In genomic region chrX:74282395-74283091, GRCm38 (mm10) we compare ENCODE assay signal across 8 mouse cellular contexts. TPM values are rescaled to one million over a fixed set of nuclear protein-coding genes. Genes with fewer than 3 reads are reported as not detected.
DNase-seq lines count a peak whose midpoint lies in the region; ATAC-seq lines count a peak whose summit lies in the region.

No protein-coding gene starts in this region.

- H3K4me2 ChIP-seq in intestine, embryonic 16.5 days (ENCODE audit: low read depth, low read length): peak overlapping the region; percentile 70

- no peaks in the 10 kb centered on the region for H3K36me3 ChIP-seq in intestine, embryonic 16.5 days (ENCODE audit: control insufficient read depth, insufficient read depth, low read length)
- 0 out of 2 replicates have a peak, but pooled peaks cover 3% of the 10 kb centered on the region for H3K36me3 ChIP-seq in midbrain, embryonic 10.5 days

- H3K4me3 ChIP-seq in intestine, embryonic 16.5 days (ENCODE audit: low read length): peak overlapping the region; percentile 66
- peak overlapping the region; percentile 64 for H3K4me3 ChIP-seq in midbrain, embryonic 10.5 days

- H3K9ac ChIP-seq in intestine, embryonic 16.5 days (ENCODE audit: low read depth, low read length): peak overlapping the region; percentile 80

- intact Hi-C loops in gastrocnemius, postnatal 36 days (cut with DNase I): loop anchor here (2.0 kb wide), 1 partner anchor 18 kb away; no protein-coding TSS in a partner anchor
- intact Hi-C loops in left cerebral cortex, postnatal 36 days (cut with DNase I): no loop called here

- peaks cover 2% of the 10 kb centered on the region; the same call in 1 of the 2 replicates for H3K4me1 ChIP-seq in intestine, embryonic 16.5 days (ENCODE audit: control insufficient read depth, insufficient read depth, low read length)
- H3K4me1 ChIP-seq in midbrain, embryonic 10.5 days: peaks cover 20% of the 10 kb centered on the region

- H3K27ac ChIP-seq in intestine, embryonic 16.5 days (ENCODE audit: low read length): peak overlapping the region; percentile 88
- peak overlapping the region; percentile 84 for H3K27ac ChIP-seq in midbrain, embryonic 10.5 days (replicated peaks)

- no peaks in the 10 kb centered on the region for H3K9me3 ChIP-seq in intestine, embryonic 16.5 days (ENCODE audit: control insufficient read depth, low read length)
- no peaks in the 10 kb centered on the region for H3K9me3 ChIP-seq in midbrain, embryonic 10.5 days (replicated peaks)

- DNase-seq in adrenal gland, adult 2 months: peak; percentile 90
- peak; percentile 62 for DNase-seq in embryo, embryonic 11.5 days (ENCODE audit: low read depth, low spot score)
- DNase-seq in gastrocnemius, postnatal 36 days: peak; percentile 75 to 76
- DNase-seq in left cerebral cortex, postnatal 36 days (ENCODE audit: low spot score in 2 of 2): peak; percentile 81 to 83
- DNase-seq in midbrain, embryonic 10.5 days (ENCODE audit: low spot score): peak; percentile 81
- DNase-seq in right cerebral cortex, postnatal 4 days: peak; percentile 79
- peak; percentile 84 for DNase-seq in yolk sac, embryonic 10.5 days (ENCODE audit: low spot score)

- ATAC-seq in intestine, embryonic 16.5 days: peak; percentile 58

- no peaks in the 10 kb centered on the region for H3K27me3 ChIP-seq in intestine, embryonic 16.5 days (replicated peaks; ENCODE audit: control insufficient read depth, insufficient read depth, low read length)
- H3K27me3 ChIP-seq in midbrain, embryonic 10.5 days (ENCODE audit: low read depth, poor library complexity, severe bottlenecking): no peaks in the 10 kb centered on the region

- WGBS in intestine, embryonic 16.5 days: 13% methylated on average over 39 of the region's 39 CpGs
- WGBS in midbrain, embryonic 10.5 days: 27% methylated on average over 39 of the region's 39 CpGs

RNA-seq across cellular contexts. Expression of gene Dnase1l1, which starts 0.4 kb away (rescaled TPM):
- total RNA-seq in adrenal gland, adult 2 months (2021): 10 to 100 TPM; 13.1 to 13.5 TPM
- polyA plus RNA-seq in adrenal gland, adult 2 months (2012; rRNA removed): 7.5 and 9.5 TPM in 2 replicates
- 100 to 1,000 TPM; 102 to 107 TPM for total RNA-seq in gastrocnemius, postnatal 36 days (2021)
- 12.4 and 14.5 TPM in 2 replicates for polyA plus RNA-seq in intestine, embryonic 16.5 days (2015; fragmentation: Nextera tagmentation; extraction: Ambion mirVana)
- total RNA-seq in left cerebral cortex, postnatal 36 days (2021): 1 to 10 TPM; 2.0 to 2.3 TPM
- polyA plus RNA-seq in midbrain, embryonic 10.5 days (2016; fragmentation: Nextera tagmentation; extraction: Ambion mirVana): 3.7 and 4.1 TPM in 2 replicates

RNA-seq across cellular contexts. Expression of gene Taz, which starts 0.8 kb away (rescaled TPM):
- total RNA-seq in adrenal gland, adult 2 months (2021): 10 to 100 TPM; 56.6 to 74.2 TPM
- 126 and 136 TPM in 2 replicates for polyA plus RNA-seq in adrenal gland, adult 2 months (2012; rRNA removed)
- total RNA-seq in gastrocnemius, postnatal 36 days (2021): 10 to 100 TPM; 39.0 to 43.7 TPM
- polyA plus RNA-seq in intestine, embryonic 16.5 days (2015; fragmentation: Nextera tagmentation; extraction: Ambion mirVana): 85.3 and 91.1 TPM in 2 replicates
- total RNA-seq in left cerebral cortex, postnatal 36 days (2021): 10 to 100 TPM; 49.7 to 64.0 TPM
- polyA plus RNA-seq in midbrain, embryonic 10.5 days (2016; fragmentation: Nextera tagmentation; extraction: Ambion mirVana): 75.7 and 77.9 TPM in 2 replicates

RNA-seq across cellular contexts. Expression of gene Rpl10, which starts 11.9 kb away (rescaled TPM):
- total RNA-seq in adrenal gland, adult 2 months (2021): 100 to 1,000 TPM; 220 to 443 TPM
- polyA plus RNA-seq in adrenal gland, adult 2 months (2012; rRNA removed): 692 and 707 TPM in 2 replicates
- 100 to 1,000 TPM; 133 to 141 TPM for total RNA-seq in gastrocnemius, postnatal 36 days (2021)
- polyA plus RNA-seq in intestine, embryonic 16.5 days (2015; fragmentation: Nextera tagmentation; extraction: Ambion mirVana): 822 and 863 TPM in 2 replicates
- total RNA-seq in left cerebral cortex, postnatal 36 days (2021): 100 to 1,000 TPM; 182 to 197 TPM
- 711 and 801 TPM in 2 replicates for polyA plus RNA-seq in midbrain, embryonic 10.5 days (2016; fragmentation: Nextera tagmentation; extraction: Ambion mirVana)

RNA-seq across cellular contexts. Expression of gene Atp6ap1, which starts 14.4 kb away (rescaled TPM):
- total RNA-seq in adrenal gland, adult 2 months (2021): 100 to 1,000 TPM; 262 to 281 TPM
- 358 and 481 TPM in 2 replicates for polyA plus RNA-seq in adrenal gland, adult 2 months (2012; rRNA removed)
- total RNA-seq in gastrocnemius, postnatal 36 days (2021): 10 to 100 TPM; 83.9 to 88.0 TPM
- 142 and 144 TPM in 2 replicates for polyA plus RNA-seq in intestine, embryonic 16.5 days (2015; fragmentation: Nextera tagmentation; extraction: Ambion mirVana)
- total RNA-seq in left cerebral cortex, postnatal 36 days (2021): 100 to 1,000 TPM; 340 to 365 TPM
- polyA plus RNA-seq in midbrain, embryonic 10.5 days (2016; fragmentation: Nextera tagmentation; extraction: Ambion mirVana): 89.8 and 111 TPM in 2 replicates

RNA-seq across cellular contexts. Expression of gene Gdi1, which starts 22.3 kb away (rescaled TPM):
- 100 to 1,000 TPM; 252 TPM for total RNA-seq in adrenal gland, adult 2 months (2021)
- polyA plus RNA-seq in adrenal gland, adult 2 months (2012; rRNA removed): 160 and 195 TPM in 2 replicates
- 10 to 100 TPM; 28.6 to 33.1 TPM for total RNA-seq in gastrocnemius, postnatal 36 days (2021)
- 152 and 172 TPM in 2 replicates for polyA plus RNA-seq in intestine, embryonic 16.5 days (2015; fragmentation: Nextera tagmentation; extraction: Ambion mirVana)
- total RNA-seq in left cerebral cortex, postnatal 36 days (2021): 100 to 1,000 TPM; 583 to 584 TPM
- 310 and 448 TPM in 2 replicates for polyA plus RNA-seq in midbrain, embryonic 10.5 days (2016; fragmentation: Nextera tagmentation; extraction: Ambion mirVana)

Comparison
In these comparisons a context has a peak if more than half of its experiments do, and no peak if none do; other contexts are left out.
1. Peak in every context shown above with its lines: DNase-seq, ATAC-seq, H3K4me3 ChIP-seq and H3K27ac ChIP-seq.
2. RNA of gene Dnase1l1, which starts 0.4 kb away (total RNA-seq): 102 to 107 TPM in gastrocnemius, postnatal 36 days; 13.1 to 13.5 TPM in adrenal gland, adult 2 months and 2.0 to 2.3 TPM in left cerebral cortex, postnatal 36 days; every median in the first group is over 4 times any median in the second.